Mouse (Mus musculus) B cell, adult 67 days (primary cell): ENCODE data around the gene Prr36. TPM values are rescaled to one million over a fixed set of nuclear protein-coding genes. Genes with fewer than 3 reads are reported as not detected.

ENCODE experiments used
- total RNA-seq, 2 experiments: library from RNA; stranded (reverse); gene quantifications; 4 replicates each; pipeline ENCODE4 v1.2.4; 2023

The Prr36 gene
- total RNA-seq: under 1 TPM in 1 of 2 experiments, not detected in 1; 0.18 TPM

DNA sequence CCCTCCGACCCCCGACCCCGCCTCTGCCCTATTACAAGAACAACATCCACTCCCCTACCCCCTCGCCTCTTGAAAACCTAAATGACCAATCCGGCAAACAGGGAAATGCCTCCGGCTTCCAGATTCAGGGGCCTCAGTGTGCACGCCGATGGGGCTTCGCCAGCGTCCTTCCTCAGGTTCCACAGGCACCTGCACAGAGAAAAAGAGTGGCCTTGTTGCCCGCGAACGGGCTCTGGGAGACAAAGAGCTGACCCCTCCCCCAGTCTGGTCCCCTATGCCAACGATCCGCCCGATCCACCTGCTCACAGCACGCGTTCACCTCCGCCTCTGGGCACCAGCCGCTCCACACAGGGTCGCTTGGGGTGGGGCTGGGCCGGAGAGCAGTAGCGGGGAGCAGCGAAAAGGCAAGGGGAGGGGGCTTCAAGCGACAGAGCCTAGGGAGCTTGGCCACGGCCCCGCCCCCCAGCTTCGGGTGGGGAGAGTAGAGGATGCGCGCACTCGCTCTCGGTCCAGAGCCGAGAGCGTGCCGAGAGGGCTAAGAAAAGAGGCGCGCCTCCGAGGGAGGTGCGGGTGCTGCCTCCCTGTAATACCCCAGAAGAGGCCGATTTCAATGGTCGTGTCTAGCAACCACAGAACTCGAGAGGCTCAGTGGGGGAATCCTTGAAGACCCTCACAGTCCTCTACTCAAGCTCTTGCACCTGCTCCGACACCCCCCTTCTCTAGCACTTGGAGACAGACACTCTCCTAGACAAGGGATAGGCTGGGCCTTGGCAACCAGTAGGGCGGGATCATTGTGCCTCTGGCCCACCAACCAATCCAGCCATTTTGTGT, at the start of gene Prr36:
Gene Prr36, minus strand, starts transcription at position 669 of the 831 bp plus-strand sequence.

DNA sequence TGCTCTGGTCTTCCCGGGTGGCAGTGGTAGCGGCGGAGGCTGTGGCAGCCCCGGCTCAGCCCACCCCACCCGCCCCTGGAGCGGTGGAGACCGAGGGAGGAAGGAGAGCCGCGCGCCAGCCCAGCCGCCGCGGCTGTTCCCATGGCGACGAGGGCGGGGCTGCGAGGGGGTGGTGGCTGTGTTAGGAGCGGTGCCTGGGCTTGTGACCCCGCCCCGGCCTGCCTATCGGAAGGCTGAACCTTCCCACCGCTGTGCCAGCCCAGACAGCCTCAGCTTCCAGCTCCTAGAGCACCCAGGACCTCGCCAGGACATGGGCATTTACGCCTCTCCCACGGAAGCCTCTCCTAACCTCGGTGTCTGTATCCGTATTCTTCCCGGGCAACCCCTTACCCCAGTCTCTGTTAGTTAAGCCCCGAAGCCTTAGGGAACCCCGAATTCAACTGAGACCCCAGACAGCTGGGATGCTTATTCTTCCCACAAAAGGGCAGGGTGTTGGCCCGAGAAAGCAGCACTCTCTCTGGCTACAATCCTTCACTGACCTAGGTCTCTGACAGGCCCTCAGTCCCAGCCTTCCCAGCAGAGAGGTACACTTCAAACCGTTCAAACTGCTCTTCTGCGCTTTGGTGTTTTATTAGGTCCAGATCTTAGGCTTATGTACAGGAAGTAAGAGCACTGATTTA, 42.0 kb upstream of the Prr36 start, which contains the start of gene Ctxn1:
Gene Ctxn1, minus strand, starts transcription at position 150 of the 680 bp plus-strand sequence.

DNA sequence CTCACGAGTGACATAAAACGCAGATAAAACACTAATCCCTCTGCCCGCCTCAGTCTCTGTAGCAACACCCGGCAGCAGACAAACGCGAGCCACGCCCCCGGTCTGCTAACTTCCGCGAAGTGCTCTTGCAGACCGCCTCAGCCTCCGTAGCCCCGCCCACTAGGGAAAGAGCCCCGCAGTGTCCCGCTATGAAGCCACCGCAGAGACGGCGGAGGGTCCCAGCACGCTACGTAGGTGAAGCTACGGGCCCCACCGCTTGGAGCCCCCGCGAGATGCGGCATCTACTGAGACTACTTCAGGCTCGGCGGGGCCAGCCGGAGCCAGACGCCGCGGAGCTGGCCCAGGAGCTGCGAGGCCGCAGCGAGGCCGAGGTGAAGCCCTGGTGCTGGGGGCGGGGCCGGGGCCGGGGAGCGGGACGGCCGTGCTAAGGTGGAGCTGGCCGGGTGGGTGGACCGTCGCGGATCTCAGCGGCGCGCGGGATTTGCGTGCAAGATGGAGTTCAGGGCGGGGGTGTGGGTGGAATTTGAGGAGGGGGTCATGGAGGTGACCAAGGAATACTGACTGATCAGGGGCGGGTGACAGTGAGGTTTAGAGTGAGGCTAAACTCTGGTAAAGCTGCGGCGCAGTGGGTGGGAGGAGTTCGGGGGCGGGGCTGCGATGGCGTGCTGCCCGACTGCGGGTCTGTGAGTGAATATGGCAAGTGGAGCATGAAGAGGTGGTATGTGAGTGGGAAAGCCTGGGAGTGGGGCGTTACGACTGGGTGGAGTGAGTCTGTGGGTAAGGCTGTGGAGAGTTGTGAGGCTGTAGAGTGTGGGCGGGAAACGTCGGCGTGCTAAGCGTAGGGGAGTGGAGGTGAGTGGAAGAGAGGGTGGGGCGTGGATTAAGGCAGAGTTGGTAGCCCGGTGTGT, 35.9 kb upstream of the Prr36 start, which contains the start of gene Snapc2:
Gene Snapc2, plus strand, starts transcription at position 147 of the 908 bp plus-strand sequence.

DNA sequence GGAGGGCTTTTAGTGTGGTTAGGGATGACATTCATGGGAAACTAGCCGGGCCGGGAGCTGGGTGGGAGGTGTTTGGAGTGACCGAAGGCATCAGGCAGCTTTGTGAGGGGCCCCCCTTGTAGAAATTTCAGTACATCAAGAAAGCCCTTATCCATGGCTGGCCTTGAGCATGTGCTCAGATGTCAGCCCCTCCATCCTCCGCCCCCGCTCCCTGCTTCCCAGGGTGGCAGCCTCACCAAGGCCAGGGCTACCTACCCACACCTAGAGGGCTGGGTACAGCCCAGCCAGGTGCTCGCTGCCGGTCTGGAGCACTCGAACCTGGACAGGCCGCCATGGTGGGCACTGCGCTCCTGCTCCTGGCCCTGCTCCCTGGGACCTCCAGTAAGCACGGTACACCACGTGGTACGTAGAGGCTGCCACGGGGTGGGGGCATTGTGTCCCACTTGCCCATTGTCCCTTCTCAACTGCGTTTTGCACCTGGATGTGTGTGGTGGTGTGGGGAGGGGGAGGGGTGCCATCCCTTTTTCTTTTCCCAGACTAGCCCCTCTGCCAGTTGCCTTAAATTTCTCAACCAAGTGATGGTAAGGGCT, 30.8 kb upstream of the Prr36 start, which contains the start of gene Tgfbr3l:
Gene Tgfbr3l, plus strand, starts transcription at position 264 of the 590 bp plus-strand sequence.

DNA sequence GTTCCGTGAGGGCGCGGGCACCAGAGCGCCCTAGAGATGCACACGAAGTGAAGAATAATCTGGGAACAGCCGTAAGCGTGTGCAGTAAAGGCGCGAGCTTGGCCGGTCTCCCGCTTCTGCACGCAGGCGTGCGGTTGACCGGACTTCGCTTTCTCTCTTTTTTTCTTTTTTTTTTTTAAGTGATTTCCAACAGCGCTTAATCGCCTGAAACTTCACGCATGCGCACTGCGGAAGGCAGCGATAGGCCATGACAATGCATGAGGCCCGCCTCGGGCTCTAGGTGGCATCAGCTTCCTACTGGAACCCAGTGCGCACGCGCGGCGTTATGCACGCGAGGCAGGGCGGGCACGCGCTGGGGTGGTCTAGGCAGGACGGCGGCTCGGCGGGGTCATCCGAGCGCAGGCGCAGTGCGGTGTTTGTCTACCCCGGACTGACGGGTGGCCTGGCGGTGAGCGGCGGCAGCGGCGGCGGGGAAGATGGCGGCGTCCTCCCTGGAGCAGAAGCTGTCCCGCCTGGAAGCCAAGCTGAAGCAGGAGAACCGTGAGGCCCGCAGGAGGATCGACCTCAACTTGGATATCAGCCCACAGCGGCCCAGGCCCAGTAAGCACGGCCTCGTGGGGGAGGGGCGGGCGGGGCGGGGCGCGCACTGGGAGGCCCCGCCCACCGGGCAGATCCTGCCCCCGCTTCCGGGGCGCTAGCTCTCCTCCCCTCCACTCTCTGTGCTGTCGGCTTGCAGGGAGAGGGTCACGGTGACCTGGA, 21.4 kb upstream of the Prr36 start, which contains the start of the genes Map2k7 and Gm49320:
Gene Map2k7, plus strand, starts transcription at position 307 of the 759 bp plus-strand sequence.
Gene Gm49320, plus strand, starts transcription at position 432 of the 759 bp plus-strand sequence.

DNA sequence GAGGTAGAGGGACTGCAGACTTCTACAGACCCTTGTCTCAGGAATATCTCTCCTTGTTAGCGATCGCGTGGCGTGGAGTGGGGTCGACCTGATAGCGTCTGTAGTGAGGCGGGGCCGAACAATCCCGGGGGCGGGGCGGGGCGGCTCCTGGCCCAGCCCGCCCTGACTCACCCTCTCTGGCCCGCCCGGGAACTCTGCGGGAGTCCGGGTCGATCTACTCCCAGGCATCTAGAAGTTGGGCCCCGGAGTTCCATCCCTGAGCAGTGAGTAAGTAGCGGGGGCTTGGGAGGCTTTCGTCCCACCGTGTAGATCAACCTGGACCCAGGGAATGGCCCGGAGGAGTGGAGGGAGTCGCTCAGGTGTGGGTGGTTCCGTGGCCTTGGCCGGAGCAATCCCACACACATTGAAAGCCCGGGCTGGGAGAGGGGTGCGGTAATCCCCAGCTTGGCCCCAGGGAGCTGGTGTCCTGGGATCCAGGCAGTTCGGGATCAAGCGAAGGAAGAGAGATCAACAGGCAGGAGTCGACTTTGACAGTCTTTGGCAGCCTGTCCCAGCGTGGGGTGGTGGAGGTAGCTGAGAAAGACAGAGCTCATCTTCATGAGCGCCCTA, 9.6 kb upstream of the Prr36 start, which contains the start of gene Lrrc8e:
Gene Lrrc8e, plus strand, starts transcription at position 89 of the 609 bp plus-strand sequence.

DNA sequence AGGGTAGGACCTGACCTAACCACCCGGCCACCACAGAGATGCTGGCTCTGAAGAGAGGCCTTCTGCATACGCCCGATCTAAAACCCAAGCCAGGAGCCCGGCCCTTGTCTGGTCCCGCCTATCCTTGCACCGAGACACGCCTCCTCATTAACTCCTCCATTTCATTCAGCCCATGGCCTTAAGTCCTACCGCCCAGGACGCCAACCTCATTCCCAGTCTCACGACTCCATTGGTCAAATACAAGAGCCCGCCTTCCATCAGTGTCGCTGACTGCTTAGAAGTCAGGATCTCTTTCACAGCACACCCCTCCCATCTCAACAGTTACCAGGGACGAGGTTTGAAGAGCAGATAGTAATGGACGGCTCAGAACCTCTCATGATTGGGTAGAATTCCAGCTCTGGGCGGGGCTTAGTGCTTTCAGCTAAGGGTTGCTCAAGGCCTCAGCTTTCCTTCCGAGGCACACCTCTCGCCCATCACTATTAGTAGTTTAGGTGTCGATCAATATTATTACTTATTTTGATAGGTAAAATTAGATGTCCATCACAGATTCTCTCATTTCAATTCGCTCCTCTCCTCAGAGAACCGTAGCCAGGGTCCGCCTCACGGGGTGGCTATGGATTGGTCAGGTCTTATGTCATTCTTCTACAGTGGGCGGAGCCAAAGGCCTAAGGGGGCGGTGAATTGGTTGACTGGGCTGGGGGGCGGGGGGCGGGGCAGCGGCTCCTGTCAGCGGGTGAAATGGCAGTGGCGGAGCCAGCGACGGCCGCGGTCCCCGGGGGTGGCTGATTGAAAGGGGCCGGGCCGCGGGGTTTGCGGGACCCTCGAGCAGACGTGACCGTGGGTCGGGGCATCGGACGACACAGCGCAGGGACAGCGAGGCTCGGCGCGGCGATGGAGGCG, 51.2 kb downstream of the Prr36 start, which contains the start of gene Evi5l:
Gene Evi5l, plus strand, starts transcription at position 716 of the 900 bp plus-strand sequence.

Other genes starting within 250 kb of the Prr36 start
- not detected for gene Cd209f, start 111.6 kb downstream of the Prr36 start, total RNA-seq
- gene Cd209g, start 83.4 kb downstream of the Prr36 start, total RNA-seq: not detected
- gene Evi5l, start 50.9 kb downstream of the Prr36 start, total RNA-seq: 10 to 100 TPM; 25.0 to 31.1 TPM
- not detected for gene Lrrc8e, start 9.4 kb upstream of the Prr36 start, total RNA-seq
- gene Map2k7, start 21.3 kb upstream of the Prr36 start, total RNA-seq: 100 to 1,000 TPM; 114 to 133 TPM
- gene Gm49320, start 21.4 kb upstream of the Prr36 start, total RNA-seq: not detected
- 10 to 100 TPM; 18.0 to 30.9 TPM for gene Tgfbr3l, start 30.8 kb upstream of the Prr36 start, total RNA-seq
- gene Snapc2, start 35.6 kb upstream of the Prr36 start, total RNA-seq: 10 to 100 TPM; 15.1 to 15.6 TPM
- gene Ctxn1, start 41.8 kb upstream of the Prr36 start, total RNA-seq: 1 to 10 TPM in 1 of 2 experiments, under 1 TPM in 1; 0.47 to 1.0 TPM
- 10 to 100 TPM; 86.3 to 94.1 TPM for gene Timm44, start 58.5 kb upstream of the Prr36 start, total RNA-seq
- gene Ccl25, start 107.8 kb upstream of the Prr36 start, total RNA-seq: 10 to 100 TPM; 13.5 to 21.4 TPM
- 100 to 1,000 TPM; 105 TPM for gene Elavl1, start 108.0 kb upstream of the Prr36 start, total RNA-seq